Mouse (Mus musculus) erythroblast, embryonic 14.5 days (primary cell): ENCODE measurements around the gene Cep170.

Experiments
- GATA1 ChIP-seq: IDR thresholded peaks from 2 replicates; pipeline ENCODE4 v1.6.1; 2012; ENCODE audit warnings: low read length, inconsistent platforms, mixed read lengths
- TAL1 ChIP-seq: IDR thresholded peaks from 3 replicates; pipeline ENCODE4 v1.6.1; 2012; ENCODE audit warnings: low read length, inconsistent platforms, mixed read lengths

DNA sequence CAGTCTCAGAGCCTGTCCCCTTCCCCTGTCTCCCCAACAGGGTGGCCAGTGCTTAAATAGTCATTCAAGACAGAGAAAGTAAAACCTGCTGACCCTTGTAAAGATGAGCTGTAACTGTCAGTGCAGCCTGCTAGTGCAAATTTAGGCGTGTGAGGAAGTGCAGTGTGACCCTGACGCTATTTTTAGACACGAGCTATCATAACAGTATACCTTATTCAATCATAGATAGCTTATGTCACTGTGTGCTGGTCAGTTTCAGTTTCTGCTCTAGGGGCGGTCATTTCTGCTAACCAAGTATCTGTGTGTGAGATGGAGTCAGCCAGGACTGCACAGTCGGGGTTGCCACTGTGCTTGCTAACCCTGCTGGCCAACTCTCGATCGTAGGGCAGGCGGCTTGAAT lies 10.0 kb upstream of the Cep170 start:
- TF ChIP-seq GATA1 (no peak), TAL1 (no peak)
